Mouse (Mus musculus): ENCODE results near the gene Hist1h3c. TPM values are rescaled to one million over a fixed set of nuclear protein-coding genes. Genes with fewer than 3 reads are reported as not detected.

The Hist1h3c gene
- total RNA-seq, 2 experiments from 2014 or later, result 3.6 to 5.9 TPM

GRCm38 (mm10) chr13:23698996-23699395, 46.4 kb downstream of the Hist1h3c start:
- peak overlapping the region; percentile 45; the same call in 1 of the 2 replicates for H3K4me3 ChIP-seq
- TF ChIP-seq CTCF (conservative IDR thresholded peaks at IDR 0.05), result no peak
- no peak for DNase-seq (ENCODE audit: low spot score in 2 of 2)
- peak overlapping the region; percentile 63; the same call in 1 of the 2 replicates for H3K27ac ChIP-seq

GRCm38 (mm10) chr13:23698300-23698693, 47.1 kb downstream of the Hist1h3c start, which contains the start of gene Hist1h4c:
TSS of gene Hist1h4c (minus strand) at chr13:23698454.
- DNase-seq (ENCODE audit: low spot score in 2 of 2), result peak; percentile 99 to 100
- TF ChIP-seq CTCF (conservative IDR thresholded peaks at IDR 0.05), result no peak
- Histone ChIP-seq H3K4me3 (peak within 1 kb of the TSS; percentile 63), H3K27ac (peak within 1 kb of the TSS; percentile 86)

- Histone ChIP-seq H3K27ac (peak overlapping the region; percentile 86), H3K4me3 (peak overlapping the region; percentile 63)
- TF ChIP-seq CTCF (conservative IDR thresholded peaks at IDR 0.05), result peak; percentile 85
- DNase-seq (ENCODE audit: low spot score in 2 of 2), result peak in 1 of 2 experiments; percentile 57
These were observed 47.7 kb downstream of the Hist1h3c start for GRCm38 (mm10) chr13:23697491-23698299.

DNA sequence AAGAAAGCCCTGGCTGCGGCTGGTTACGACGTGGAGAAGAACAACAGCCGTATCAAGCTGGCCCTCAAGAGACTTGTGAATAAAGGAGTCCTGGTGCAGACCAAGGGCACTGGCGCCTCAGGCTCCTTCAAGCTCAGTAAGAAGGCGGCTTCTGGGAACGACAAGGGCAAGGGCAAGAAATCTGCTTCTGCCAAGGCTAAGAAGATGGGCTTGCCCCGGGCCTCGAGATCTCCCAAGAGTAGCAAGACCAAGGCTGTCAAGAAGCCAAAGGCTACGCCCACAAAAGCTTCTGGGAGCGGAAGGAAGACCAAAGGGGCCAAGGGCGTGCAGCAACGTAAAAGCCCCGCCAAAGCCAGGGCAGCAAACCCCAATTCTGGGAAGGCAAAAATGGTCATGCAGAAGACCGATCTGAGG, 49.3 kb downstream of the Hist1h3c start:
- TF ChIP-seq CTCF (conservative IDR thresholded peaks at IDR 0.05), result no peak
- no peak for DNase-seq (ENCODE audit: low spot score in 2 of 2)
- no peak overlapping the region for H3K4me3 ChIP-seq
- H3K27ac ChIP-seq, result no peak overlapping the region

DNA sequence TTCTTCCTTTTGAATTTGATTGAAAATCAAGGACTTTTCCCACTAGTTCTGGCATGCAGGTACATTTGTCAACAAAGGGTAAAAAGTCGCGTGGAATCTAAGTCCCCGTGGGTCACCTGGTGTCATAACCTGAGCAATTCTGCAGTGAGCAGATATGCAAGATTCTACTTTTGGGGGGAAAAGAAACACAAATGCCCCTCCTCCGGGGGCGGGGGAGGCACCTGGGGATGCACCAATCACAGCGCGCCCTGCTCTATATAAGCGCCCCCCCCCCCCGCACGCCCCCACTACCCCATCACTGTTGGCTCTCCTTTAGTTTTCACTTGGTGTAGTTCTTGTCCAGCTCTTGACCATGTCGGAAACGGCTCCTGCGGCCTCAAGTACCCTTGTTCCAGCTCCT, 49.9 kb downstream of the Hist1h3c start, which contains the start of gene Hist1h1t:
Hist1h1t (plus strand) TSS at position 301 of the 400 bp plus-strand sequence.
- H3K27ac ChIP-seq, result no peak within 1 kb of the TSS
- DNase-seq (ENCODE audit: low spot score in 2 of 2), result no peak
- H3K4me3 ChIP-seq, result no peak within 1 kb of the TSS
- TF ChIP-seq CTCF (conservative IDR thresholded peaks at IDR 0.05), result no peak

Small RNA genes lying within 50 kb of the gene (microRNA-seq; reads per million reads assigned to microRNA genes)
- gene Gm44314 (0 reads per million in 2 experiments), gene Gm44484 (0 reads per million in 2 experiments)

Other genes with a start within 250 kb of the Hist1h3c start
- 100 to 1,000 TPM; 333 to 344 TPM for gene Hist1h4h, start 214.6 kb downstream of the Hist1h3c start, total RNA-seq (2021)
- 10 to 100 TPM in 1 of 2 experiments, 1 to 10 TPM in 1; 6.9 to 12.2 TPM for gene Hist1h2af, start 211.7 kb downstream of the Hist1h3c start, total RNA-seq (2021)
- gene Hist1h3g, start 210.2 kb downstream of the Hist1h3c start, total RNA-seq (2021), result 1 to 10 TPM; 3.6 to 5.5 TPM
- 1 to 10 TPM in 1 of 2 experiments, under 1 TPM in 1; 0.39 to 1.2 TPM for gene Hist1h2bh, start 202.2 kb downstream of the Hist1h3c start, total RNA-seq (2021)
- 10 to 100 TPM; 17.7 to 18.3 TPM for gene Hist1h3f, start 201.6 kb downstream of the Hist1h3c start, total RNA-seq (2021)
- 100 to 1,000 TPM; 150 to 167 TPM for gene Hist1h4f, start 194.0 kb downstream of the Hist1h3c start, total RNA-seq (2021)
- 1 to 10 TPM; 4.6 to 5.5 TPM for gene Hist1h1d, start 192.3 kb downstream of the Hist1h3c start, total RNA-seq (2021)
- gene Hist1h3e, start 183.2 kb downstream of the Hist1h3c start, total RNA-seq (2021), result 10 to 100 TPM; 45.3 to 54.6 TPM
- 1 to 10 TPM; 6.6 to 7.7 TPM for gene Hist1h2ae, start 174.4 kb downstream of the Hist1h3c start, total RNA-seq (2021)
- gene Hist1h2bg, start 174.2 kb downstream of the Hist1h3c start, total RNA-seq (2021), result 10 to 100 TPM; 74.0 to 78.9 TPM
- gene Hist1h2bf, start 171.4 kb downstream of the Hist1h3c start, total RNA-seq (2021), result 10 to 100 TPM; 22.8 to 29.6 TPM
- 10 to 100 TPM in 1 of 2 experiments, 1 to 10 TPM in 1; 5.0 to 13.0 TPM for gene Hist1h2ad, start 171.2 kb downstream of the Hist1h3c start, total RNA-seq (2021)
- gene Hist1h3d, start 169.8 kb downstream of the Hist1h3c start, total RNA-seq (2021), result 10 to 100 TPM; 12.1 to 13.0 TPM
- 100 to 1,000 TPM; 140 to 146 TPM for gene Hist1h4d, start 164.0 kb downstream of the Hist1h3c start, total RNA-seq (2021)
- 10 to 100 TPM in 1 of 2 experiments, 1 to 10 TPM in 1; 8.8 to 10.1 TPM for gene Hist1h2be, start 124.5 kb downstream of the Hist1h3c start, total RNA-seq (2021)
- gene Hist1h1e, start 123.0 kb downstream of the Hist1h3c start, total RNA-seq (2021), result 10 to 100 TPM; 50.6 to 58.1 TPM
- 1 to 10 TPM; 2.9 to 4.0 TPM for gene Hist1h2ac, start 61.7 kb downstream of the Hist1h3c start, total RNA-seq (2021)
- 10 to 100 TPM; 45.1 to 50.2 TPM for gene Hist1h2bc, start 61.4 kb downstream of the Hist1h3c start, total RNA-seq (2021)
- not detected for gene Hist1h1t, start 49.8 kb downstream of the Hist1h3c start, total RNA-seq (2021)
- gene Hist1h4c, start 47.1 kb downstream of the Hist1h3c start, total RNA-seq (2021), result 100 to 1,000 TPM; 108 to 115 TPM
- 1 to 10 TPM; 3.2 to 3.6 TPM for gene Hfe, start 34.7 kb downstream of the Hist1h3c start, total RNA-seq (2021)
- gene Hist1h1c, start 6.8 kb downstream of the Hist1h3c start, total RNA-seq (2021), result 10 to 100 TPM; 59.1 to 68.1 TPM
- 10 to 100 TPM; 23.0 to 24.7 TPM for gene Hist1h2bb, start 1.1 kb upstream of the Hist1h3c start, total RNA-seq (2021)
- 10 to 100 TPM; 24.4 to 27.3 TPM for gene Hist1h2ab, start 5.5 kb upstream of the Hist1h3c start, total RNA-seq (2021)
- 10 to 100 TPM; 13.6 to 15.0 TPM for gene Hist1h3b, start 6.7 kb upstream of the Hist1h3c start, total RNA-seq (2021)
- gene Hist1h4b, start 11.4 kb upstream of the Hist1h3c start, total RNA-seq (2021), result 10 to 100 TPM; 70.9 to 73.8 TPM
- 10 to 100 TPM; 46.0 to 55.3 TPM for gene Hist1h4a, start 15.6 kb upstream of the Hist1h3c start, total RNA-seq (2021)
- gene Hist1h3a, start 16.8 kb upstream of the Hist1h3c start, total RNA-seq (2021), result 10 to 100 TPM; 35.0 to 41.6 TPM
- 10 to 100 TPM; 18.5 to 18.9 TPM for gene Hist1h1a, start 18.1 kb upstream of the Hist1h3c start, total RNA-seq (2021)
- not detected for gene Trim38, start 24.3 kb upstream of the Hist1h3c start, total RNA-seq (2021)
- under 1 TPM in 1 of 2 experiments, not detected in 1; 0.10 TPM for gene Slc17a2, start 61.4 kb upstream of the Hist1h3c start, total RNA-seq (2021)
- gene Slc17a3, start 93.8 kb upstream of the Hist1h3c start, total RNA-seq (2021), result not detected
- not detected for gene Slc17a1, start 122.1 kb upstream of the Hist1h3c start, total RNA-seq (2021)
- gene Slc17a4, start 169.4 kb upstream of the Hist1h3c start, total RNA-seq (2021), result not detected
- gene Hist1h2ba, start 188.6 kb upstream of the Hist1h3c start, total RNA-seq (2021), result not detected
- gene Hist1h2aa, start 188.9 kb upstream of the Hist1h3c start, total RNA-seq (2021), result not detected
- 1 to 10 TPM in 1 of 2 experiments, under 1 TPM in 1; 0.95 to 1.1 TPM for gene Scgn, start 245.6 kb upstream of the Hist1h3c start, total RNA-seq (2021)